Comparison of ENCODE assay signal across 8 mouse cellular contexts in the genomic region with DNA sequence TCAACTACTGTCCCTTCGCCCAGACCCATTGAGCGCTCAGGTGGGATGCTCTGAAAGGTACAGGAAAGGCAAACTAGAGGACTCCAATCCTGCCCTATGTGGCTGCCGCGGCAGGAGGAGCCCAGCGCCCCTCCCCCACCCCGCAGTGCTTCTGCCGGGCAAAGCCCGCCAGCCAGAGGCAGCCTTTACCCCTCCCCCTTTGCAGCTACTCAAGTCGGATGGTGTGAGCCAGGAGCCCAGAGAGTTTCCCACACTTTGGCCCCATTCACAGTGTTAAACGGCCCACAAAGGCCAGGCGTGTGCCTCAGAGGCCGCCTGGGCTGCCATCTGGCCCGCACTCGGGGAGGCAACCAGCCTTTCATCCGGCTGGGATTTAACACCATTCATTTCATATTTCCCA. TPM values are rescaled to one million over a fixed set of nuclear protein-coding genes. Genes with fewer than 3 reads are reported as not detected.
A peak's percentile ranks its signal among the peaks of the same experiment; 100 is the strongest.
DNase-seq lines count a peak whose midpoint lies in the region; ATAC-seq lines count a peak whose summit lies in the region.

No protein-coding gene starts in this region.

- peaks cover 19% of the 10 kb centered on the region for H3K36me3 ChIP-seq in forebrain, embryonic 10.5 days (replicated peaks)
- H3K36me3 ChIP-seq in neural tube, embryonic 12.5 days: no peaks in the 10 kb centered on the region; the same call in 1 of the 2 replicates

- 0 out of 2 replicates have a peak, but pooled peaks have one; percentile 18 for ATAC-seq in cerebellum, adult (ENCODE audit: insufficient number of reproducible peaks, low FRiP score, low TSS enrichment)
- ATAC-seq in neural tube, embryonic 12.5 days (ENCODE audit: low FRiP score, low read depth): peak; percentile 56

- H3K4me3 ChIP-seq in forebrain, embryonic 10.5 days: peak overlapping the region; percentile 98
- H3K4me3 ChIP-seq in neural tube, embryonic 12.5 days: no peak overlapping the region

- peak; percentile 71 to 79 for DNase-seq in kidney, postnatal 4 days
- DNase-seq in kidney, adult 9 months: no peak
- peak; percentile 88 for DNase-seq in forebrain, embryonic 10.5 days (ENCODE audit: extremely low spot score, low spot score)
- peak; percentile 35 to 68 for DNase-seq in layer of hippocampus, postnatal 36 days
- no peak for DNase-seq in spleen, adult 12 weeks (ENCODE audit: low spot score)
- no peak for DNase-seq in urinary bladder, postnatal 25 days (ENCODE audit: low spot score)

- no peaks in the 10 kb centered on the region for H3K9me3 ChIP-seq in forebrain, embryonic 10.5 days
- no peaks in the 10 kb centered on the region for H3K9me3 ChIP-seq in neural tube, embryonic 12.5 days

- peaks cover 100% of the 10 kb centered on the region for H3K27me3 ChIP-seq in forebrain, embryonic 10.5 days (ENCODE audit: poor library complexity, severe bottlenecking)
- peaks cover 43% of the 10 kb centered on the region for H3K27me3 ChIP-seq in neural tube, embryonic 12.5 days (replicated peaks)

- peak overlapping the region; percentile 85 for H3K4me2 ChIP-seq in neural tube, embryonic 12.5 days (replicated peaks)

- 0% methylated on average over 15 of the region's 15 CpGs for WGBS in forebrain, embryonic 10.5 days
- 0% methylated on average over 15 of the region's 15 CpGs for WGBS in neural tube, embryonic 12.5 days

- H3K27ac ChIP-seq in forebrain, embryonic 10.5 days: peak overlapping the region; percentile 97
- peak overlapping the region; percentile 20; the same call in 1 of the 2 replicates for H3K27ac ChIP-seq in neural tube, embryonic 12.5 days

- H3K9ac ChIP-seq in neural tube, embryonic 12.5 days: 0 out of 2 replicates have a peak overlapping the region, but pooled peaks have one; percentile 30

- H3K4me1 ChIP-seq in forebrain, embryonic 10.5 days: peaks cover 95% of the 10 kb centered on the region
- H3K4me1 ChIP-seq in neural tube, embryonic 12.5 days: peaks cover 66% of the 10 kb centered on the region

RNA-seq across cellular contexts. Expression of a gene that starts 2.6 kb away (rescaled TPM):
- polyA plus RNA-seq in forebrain, embryonic 10.5 days (2016; fragmentation: Nextera tagmentation; extraction: Ambion mirVana): 272 and 295 TPM in 2 replicates
- 10 to 100 TPM; 17.6 to 28.1 TPM for total RNA-seq in layer of hippocampus, postnatal 36 days (2021)
- 396 and 412 TPM in 2 replicates for polyA plus RNA-seq in neural tube, embryonic 12.5 days (2016; fragmentation: Nextera tagmentation; extraction: Ambion mirVana)

RNA-seq across cellular contexts. Expression of a gene that starts 5.8 kb away (rescaled TPM):
- 46.8 and 51.8 TPM in 2 replicates for polyA plus RNA-seq in forebrain, embryonic 10.5 days (2016; fragmentation: Nextera tagmentation; extraction: Ambion mirVana)
- total RNA-seq in layer of hippocampus, postnatal 36 days (2021): 10 to 100 TPM; 40.6 to 40.8 TPM
- polyA plus RNA-seq in neural tube, embryonic 12.5 days (2016; fragmentation: Nextera tagmentation; extraction: Ambion mirVana): 41.2 and 46.3 TPM in 2 replicates

RNA-seq across cellular contexts. Expression of a gene that starts 29.8 kb away (rescaled TPM):
- polyA plus RNA-seq in forebrain, embryonic 10.5 days (2016; fragmentation: Nextera tagmentation; extraction: Ambion mirVana): 0.68 and 0.93 TPM in 2 replicates
- total RNA-seq in layer of hippocampus, postnatal 36 days (2021): 1 to 10 TPM in 1 of 2 experiments, under 1 TPM in 1; 0.60 to 1.1 TPM
- polyA plus RNA-seq in neural tube, embryonic 12.5 days (2016; fragmentation: Nextera tagmentation; extraction: Ambion mirVana): 0.34 and 1.2 TPM in 2 replicates

RNA-seq across cellular contexts. Expression of a gene that starts 59.2 kb away (rescaled TPM):
- 36.1 and 36.3 TPM in 2 replicates for polyA plus RNA-seq in forebrain, embryonic 10.5 days (2016; fragmentation: Nextera tagmentation; extraction: Ambion mirVana)
- 10 to 100 TPM; 40.4 to 45.9 TPM for total RNA-seq in layer of hippocampus, postnatal 36 days (2021)
- 36.1 and 40.4 TPM in 2 replicates for polyA plus RNA-seq in neural tube, embryonic 12.5 days (2016; fragmentation: Nextera tagmentation; extraction: Ambion mirVana)

Comparison
In these comparisons a context has a peak if more than half of its experiments do, and no peak if none do; other contexts are left out.
1. DNase-seq: peak in kidney, postnatal 4 days (2 of 2), forebrain, embryonic 10.5 days (single experiment) and layer of hippocampus, postnatal 36 days (2 of 2); none in kidney, adult 9 months (single experiment), spleen, adult 12 weeks (single experiment) and urinary bladder, postnatal 25 days (single experiment).